Mouse (Mus musculus): Measurements from ENCODE around the gene B3galnt2. TPM values are rescaled to one million over a fixed set of nuclear protein-coding genes. Genes with fewer than 3 reads are reported as not detected.

Gene B3galnt2
- polyA plus RNA-seq, 1 experiment from 2014 or later: 16.7 TPM

DNA sequence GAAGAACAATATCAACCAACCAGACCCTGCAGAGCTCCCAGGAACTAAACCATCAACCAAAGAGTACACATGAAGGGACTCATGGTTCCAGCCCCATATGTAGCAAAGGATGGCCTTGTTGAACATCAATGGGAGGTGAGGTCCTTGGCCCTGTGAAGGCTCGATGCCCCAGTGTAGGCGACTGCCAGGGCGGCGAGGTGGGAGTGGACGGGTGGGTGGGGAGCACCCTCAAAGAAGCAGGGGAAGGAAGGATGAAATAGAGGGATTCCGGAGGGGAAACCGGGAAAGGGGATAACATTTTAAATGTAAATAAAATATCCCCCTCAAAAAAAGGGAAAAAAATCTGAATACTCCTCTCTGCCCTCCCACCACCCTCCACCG, 84.6 kb downstream of the B3galnt2 start:
- no peaks in the 10 kb centered on the region for H3K27me3 ChIP-seq
- ATAC-seq (ENCODE audit: low FRiP score, low read depth): peak; percentile 73
- no peaks in the 10 kb centered on the region for H3K36me3 ChIP-seq
- H3K4me2 ChIP-seq: peak overlapping the region; percentile 85
- peaks cover 21% of the 10 kb centered on the region for H3K4me1 ChIP-seq (replicated peaks)
- H3K27ac ChIP-seq (replicated peaks): peak overlapping the region; percentile 100
- no peaks in the 10 kb centered on the region for H3K9me3 ChIP-seq
- peak overlapping the region; percentile 90 for H3K9ac ChIP-seq
- under 1% methylated on average over 8 of the region's 8 CpGs for WGBS
- peak overlapping the region; percentile 87 for H3K4me3 ChIP-seq

DNA sequence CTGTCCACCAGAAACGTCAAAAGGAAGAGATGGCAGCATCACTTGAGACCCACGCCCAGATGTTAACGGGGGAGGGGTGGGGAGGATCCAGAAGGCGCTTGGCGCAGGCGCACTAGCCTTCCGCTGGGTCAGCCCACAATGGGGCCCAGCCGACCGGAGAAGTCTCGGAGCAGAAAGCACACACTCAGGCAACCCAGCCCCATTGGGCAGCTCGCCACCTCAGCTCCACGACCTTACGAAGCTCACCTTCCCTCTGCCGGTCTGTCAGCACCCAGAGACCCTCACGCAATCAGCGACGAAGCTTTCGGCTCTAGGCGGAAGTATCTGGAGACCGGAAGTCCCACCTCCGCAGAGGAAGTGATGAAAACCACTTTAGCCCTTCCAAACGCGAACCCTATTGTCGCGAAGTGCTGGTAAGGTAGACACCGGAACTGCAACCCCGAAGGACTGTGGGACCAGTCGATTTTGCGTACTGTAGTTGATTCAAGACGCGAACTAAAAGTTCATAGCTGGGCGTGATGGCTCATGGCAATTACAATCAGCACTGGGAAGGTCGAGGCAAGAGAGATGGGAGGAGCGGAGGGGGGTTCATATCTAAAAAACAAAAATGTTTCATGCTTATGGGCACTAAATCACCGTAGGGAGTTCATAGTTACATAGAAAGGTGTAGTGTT, 85.2 kb downstream of the B3galnt2 start, which contains the start of gene Tbce:
TSS of gene Tbce (minus strand) at position 347 of the 674 bp plus-strand sequence.
- Histone ChIP-seq H3K9ac (peak within 1 kb of the TSS; percentile 90), H3K27ac (replicated peaks) (peak within 1 kb of the TSS; percentile 100), H3K36me3 (no peaks in the 10 kb centered on the region), H3K4me2 (peak within 1 kb of the TSS; percentile 85), H3K4me3 (peak within 1 kb of the TSS; percentile 87), H3K9me3 (no peaks in the 10 kb centered on the region), H3K4me1 (replicated peaks) (peaks cover 21% of the 10 kb centered on the region), H3K27me3 (no peaks in the 10 kb centered on the region)
- peak; percentile 98 for ATAC-seq (ENCODE audit: low FRiP score, low read depth)
- under 1% methylated on average over 35 of the region's 35 CpGs for WGBS

DNA sequence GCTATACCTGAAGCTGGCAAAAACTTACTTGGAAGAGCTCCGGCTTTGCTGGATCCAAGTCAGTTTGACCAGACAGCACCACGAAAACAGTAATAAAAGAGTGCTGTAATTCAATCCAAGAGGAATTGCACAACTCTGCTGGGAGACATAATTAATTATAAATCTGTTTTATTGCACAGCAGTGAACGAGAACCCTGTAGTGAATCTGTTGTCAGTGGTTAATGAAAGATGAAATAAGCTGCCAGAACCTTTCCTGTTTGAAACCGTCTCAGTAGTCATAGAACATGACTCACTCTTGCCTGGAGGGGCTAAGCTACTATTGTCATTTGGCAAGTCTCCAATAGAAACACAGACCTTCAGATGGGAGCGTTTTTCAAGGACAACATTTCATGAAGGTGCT, 85.9 kb downstream of the B3galnt2 start:
- WGBS: 36% methylated on average over 5 of the region's 5 CpGs
- ATAC-seq (ENCODE audit: low FRiP score, low read depth): no peak
- Histone ChIP-seq H3K36me3 (no peaks in the 10 kb centered on the region), H3K27me3 (no peaks in the 10 kb centered on the region), H3K4me2 (peak overlapping the region; percentile 85), H3K9me3 (no peaks in the 10 kb centered on the region), H3K27ac (replicated peaks) (peak overlapping the region; percentile 100), H3K9ac (peak overlapping the region; percentile 90), H3K4me3 (peak overlapping the region; percentile 87), H3K4me1 (replicated peaks) (peaks cover 21% of the 10 kb centered on the region)

DNA sequence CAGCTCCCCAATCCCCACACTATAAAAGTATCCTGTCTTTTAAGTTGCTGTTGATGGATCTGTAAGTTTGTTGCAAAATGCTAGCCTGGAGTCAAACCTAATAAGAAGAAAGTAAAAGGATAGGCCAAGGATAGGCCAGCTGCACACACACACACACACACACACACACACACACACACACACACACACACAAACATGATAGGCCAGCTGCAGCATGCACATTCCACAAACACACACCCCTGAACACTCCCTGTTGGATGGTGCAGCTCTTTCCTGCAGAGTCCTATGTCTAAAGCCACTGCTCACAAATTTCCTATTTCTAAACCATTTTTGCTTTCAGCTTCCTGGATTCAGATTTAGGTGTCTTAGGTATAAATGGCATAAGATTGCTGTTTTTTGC, 89.6 kb downstream of the B3galnt2 start:
- H3K27me3 ChIP-seq: no peaks in the 10 kb centered on the region
- no peak overlapping the region for H3K9ac ChIP-seq
- no peak overlapping the region for H3K27ac ChIP-seq (replicated peaks)
- peaks cover 15% of the 10 kb centered on the region for H3K36me3 ChIP-seq
- no peaks in the 10 kb centered on the region for H3K9me3 ChIP-seq
- peaks cover 8% of the 10 kb centered on the region for H3K4me1 ChIP-seq (replicated peaks)
- H3K4me2 ChIP-seq: no peak overlapping the region
- H3K4me3 ChIP-seq: no peak overlapping the region
- no peak for ATAC-seq (ENCODE audit: low FRiP score, low read depth)

DNA sequence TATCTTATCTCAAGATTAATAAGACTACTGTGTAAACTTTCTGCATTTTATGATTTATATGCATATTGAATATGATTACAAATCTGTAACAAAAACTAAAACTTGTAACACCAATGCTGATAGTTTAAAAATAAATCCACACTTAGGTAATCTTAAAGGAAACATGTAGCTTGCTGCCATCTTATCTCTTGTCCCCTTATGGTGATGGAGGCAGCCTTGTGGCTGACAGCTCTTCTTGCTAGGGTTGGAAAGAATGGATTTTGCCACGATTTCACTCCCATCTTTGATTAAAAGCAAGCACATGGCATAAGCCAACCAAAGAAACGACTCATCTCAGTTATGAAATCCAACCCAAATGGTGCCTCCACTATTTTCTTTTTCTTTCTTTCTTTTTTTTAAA, 90.3 kb downstream of the B3galnt2 start:
- H3K9ac ChIP-seq: no peak overlapping the region
- H3K9me3 ChIP-seq: no peaks in the 10 kb centered on the region
- WGBS: 80% methylated on average over 2 of the region's 2 CpGs
- no peak for ATAC-seq (ENCODE audit: low FRiP score, low read depth)
- H3K27me3 ChIP-seq: no peaks in the 10 kb centered on the region
- no peak overlapping the region for H3K27ac ChIP-seq (replicated peaks)
- H3K4me1 ChIP-seq (replicated peaks): peaks cover 8% of the 10 kb centered on the region
- no peak overlapping the region for H3K4me2 ChIP-seq
- H3K36me3 ChIP-seq: peaks cover 22% of the 10 kb centered on the region
- no peak overlapping the region for H3K4me3 ChIP-seq

Other genes starting within 250 kb of the B3galnt2 start
- 85.9 and 91.0 TPM in 2 replicates for gene Gng4, start 170.4 kb upstream of the B3galnt2 start, polyA plus RNA-seq (2015; fragmentation: Nextera tagmentation; extraction: Ambion mirVana)
- gene Tbce, start 85.2 kb downstream of the B3galnt2 start, polyA plus RNA-seq (2015; fragmentation: Nextera tagmentation; extraction: Ambion mirVana): 101 and 102 TPM in 2 replicates
- 62.7 and 74.7 TPM in 2 replicates for gene Arid4b, start 108.8 kb downstream of the B3galnt2 start, polyA plus RNA-seq (2015; fragmentation: Nextera tagmentation; extraction: Ambion mirVana)
- 71.2 and 72.3 TPM in 2 replicates for gene Ggps1, start 109.0 kb downstream of the B3galnt2 start, polyA plus RNA-seq (2015; fragmentation: Nextera tagmentation; extraction: Ambion mirVana)